Mouse (Mus musculus) olfactory bulb, adult 2 months (tissue): ENCODE measurements at regions not wholly inside any gene's neighbourhood (a gene's known extent, or its start where the extent isn't known, plus 50 kb on each side); places are given as distances from the start of the nearest gene placed in this dataset.

Experiments
- CTCF ChIP-seq: fragments of 200-500 bp; IDR thresholded peaks from 2 replicates; pipeline ENCODE4 v1.5.1; 2012; ENCODE audit warnings: low read depth, mild to moderate bottlenecking, low read length, moderate library complexity; ENCODE audit not compliant: insufficient read depth
- POLR2A ChIP-seq: fragments of 200-500 bp; IDR thresholded peaks from 2 replicates; pipeline ENCODE4 v1.6.1; 2012; ENCODE audit warnings: mild to moderate bottlenecking, low read depth, low read length, moderate library complexity; ENCODE audit not compliant: insufficient read depth

GRCm38 (mm10) chr15:59214096-59214495 lies 325.0 kb downstream of the Gm49356 start:
- TF ChIP-seq CTCF (no peak), POLR2A (no peak)
